Comparison of ENCODE assay signal across 13 mouse cellular contexts in the genomic region with DNA sequence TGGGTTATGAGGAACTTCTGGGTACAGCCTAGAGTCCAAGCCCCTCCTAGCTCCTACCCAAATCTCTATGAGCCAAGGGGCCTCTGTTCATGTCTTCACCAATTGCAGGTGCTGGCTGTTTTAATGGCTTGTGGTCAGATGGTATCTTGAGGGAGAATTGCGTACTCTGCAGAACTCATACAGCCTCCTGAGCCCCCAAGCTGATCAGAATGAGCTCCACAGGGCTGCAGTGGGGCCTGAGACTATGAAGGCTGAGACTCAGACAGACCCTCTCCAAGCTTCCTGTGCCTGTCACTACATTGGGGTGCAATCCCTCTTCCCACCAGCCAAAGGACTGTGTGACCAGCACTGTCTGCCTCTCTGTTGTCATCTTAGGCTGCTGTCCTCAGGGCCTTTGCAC. TPM values are rescaled to one million over a fixed set of nuclear protein-coding genes. Genes with fewer than 3 reads are reported as not detected.
DNase-seq lines count a peak whose midpoint lies in the region; ATAC-seq lines count a peak whose summit lies in the region.
"Had no signal": no experiment of that assay in that cellular context is flagged by ENCODE, and none has a peak within 500 bp of the region (broad histone marks: within the 10 kb centered on the region; RNA-seq: fewer than 3 reads in every experiment).

No protein-coding gene starts in this region.

- no peaks in the 10 kb centered on the region for H3K36me3 ChIP-seq in kidney, embryonic 16.5 days (ENCODE audit: insufficient read depth, low read length)
- H3K36me3 ChIP-seq in embryonic facial prominence, embryonic 14.5 days (ENCODE audit: control insufficient read depth, insufficient read depth, low read length), result no peaks in the 10 kb centered on the region
- no peaks in the 10 kb centered on the region for H3K36me3 ChIP-seq in hindbrain, embryonic 14.5 days (replicated peaks; ENCODE audit: control insufficient read depth, insufficient read depth)
- no peaks in the 10 kb centered on the region for H3K36me3 ChIP-seq in midbrain, embryonic 14.5 days (ENCODE audit: control insufficient read depth, insufficient read depth, low read length)

- H3K4me2 ChIP-seq in kidney, embryonic 16.5 days (replicated peaks; ENCODE audit: low read depth, low read length), result no peak overlapping the region
- no peak overlapping the region for H3K4me2 ChIP-seq in embryonic facial prominence, embryonic 14.5 days (ENCODE audit: low read depth, low read length)
- no peak overlapping the region for H3K4me2 ChIP-seq in hindbrain, embryonic 14.5 days (replicated peaks)
- H3K4me2 ChIP-seq in midbrain, embryonic 14.5 days (ENCODE audit: low read length), result no peak overlapping the region

- intact Hi-C loops in left cerebral cortex, postnatal 10 days (cut with DNase I), result no loop called here

- DNase-seq in kidney, adult 9 months, result no peak
- no peak for DNase-seq in embryonic facial prominence, embryonic 14.5 days (ENCODE audit: low spot score)
- DNase-seq in hindbrain, embryonic 14.5 days (ENCODE audit: low spot score), result no peak
- DNase-seq in midbrain, embryonic 14.5 days, result no peak
- no peak for DNase-seq in left cerebral cortex, postnatal 10 days (ENCODE audit: extremely low spot score in 1 of 2, low spot score in 2 of 2)
- DNase-seq in c-Kit-positive CD71-positive TER-119-positive erythroid progenitor cells, embryonic 14.5 days (ENCODE audit: low spot score), result no peak
- no peak for DNase-seq in cerebellum, adult 9-10 months
- DNase-seq: heart, adult 18-20 months; right cerebral cortex, postnatal 25 days; thymus, postnatal 4 days had no signal

- no peak overlapping the region for H3K9ac ChIP-seq in kidney, embryonic 16.5 days (replicated peaks; ENCODE audit: low read length)
- no peak overlapping the region for H3K9ac ChIP-seq in embryonic facial prominence, embryonic 14.5 days (ENCODE audit: low read depth, low read length)
- no peak overlapping the region for H3K9ac ChIP-seq in hindbrain, embryonic 14.5 days
- no peak overlapping the region for H3K9ac ChIP-seq in midbrain, embryonic 14.5 days (replicated peaks; ENCODE audit: low read length)

- 75% methylated on average over 1 of the region's 1 CpGs for WGBS in kidney, embryonic 16.5 days
- 89% methylated on average over 1 of the region's 1 CpGs for WGBS in embryonic facial prominence, embryonic 14.5 days
- WGBS in hindbrain, embryonic 14.5 days, result 75% methylated on average over 1 of the region's 1 CpGs
- WGBS in midbrain, embryonic 14.5 days, result 92% methylated on average over 1 of the region's 1 CpGs

- peaks cover 50% of the 10 kb centered on the region for H3K4me1 ChIP-seq in kidney, embryonic 16.5 days (ENCODE audit: insufficient read depth, low read length)
- H3K4me1 ChIP-seq in embryonic facial prominence, embryonic 14.5 days (ENCODE audit: control insufficient read depth, insufficient read depth, low read length), result peaks cover 24% of the 10 kb centered on the region
- peaks cover 43% of the 10 kb centered on the region for H3K4me1 ChIP-seq in hindbrain, embryonic 14.5 days (replicated peaks; ENCODE audit: control insufficient read depth, insufficient read depth, low read length)
- H3K4me1 ChIP-seq in midbrain, embryonic 14.5 days (ENCODE audit: control insufficient read depth, insufficient read depth, low read length), result peaks cover 31% of the 10 kb centered on the region

- H3K27me3 ChIP-seq in kidney, embryonic 16.5 days (ENCODE audit: insufficient read depth, low read length), result peaks cover 38% of the 10 kb centered on the region
- peaks cover 3% of the 10 kb centered on the region; the same call in 1 of the 2 replicates for H3K27me3 ChIP-seq in embryonic facial prominence, embryonic 14.5 days (replicated peaks; ENCODE audit: control insufficient read depth, insufficient read depth, low read length)
- H3K27me3 ChIP-seq in hindbrain, embryonic 14.5 days (ENCODE audit: control insufficient read depth, insufficient read depth, low read length), result no peaks in the 10 kb centered on the region
- no peaks in the 10 kb centered on the region for H3K27me3 ChIP-seq in midbrain, embryonic 14.5 days (ENCODE audit: control insufficient read depth, insufficient read depth, low read length)

- H3K4me3 ChIP-seq in kidney, embryonic 16.5 days (ENCODE audit: low read length), result no peak overlapping the region
- H3K4me3 ChIP-seq in embryonic facial prominence, embryonic 14.5 days (ENCODE audit: low read depth, low read length), result no peak overlapping the region
- no peak overlapping the region for H3K4me3 ChIP-seq in hindbrain, embryonic 14.5 days (replicated peaks; ENCODE audit: low read length)
- no peak overlapping the region for H3K4me3 ChIP-seq in midbrain, embryonic 14.5 days (replicated peaks; ENCODE audit: low read depth, low read length)

- no peaks in the 10 kb centered on the region for H3K9me3 ChIP-seq in kidney, embryonic 16.5 days (ENCODE audit: low read length)
- H3K9me3 ChIP-seq in embryonic facial prominence, embryonic 14.5 days (ENCODE audit: control insufficient read depth, low read length), result no peaks in the 10 kb centered on the region
- H3K9me3 ChIP-seq in hindbrain, embryonic 14.5 days (ENCODE audit: control insufficient read depth, low read length), result no peaks in the 10 kb centered on the region
- no peaks in the 10 kb centered on the region for H3K9me3 ChIP-seq in midbrain, embryonic 14.5 days (ENCODE audit: control insufficient read depth, low read length)

- H3K27ac ChIP-seq in kidney, embryonic 16.5 days (ENCODE audit: low read length), result peak overlapping the region; percentile 95
- peak overlapping the region; percentile 98 for H3K27ac ChIP-seq in embryonic facial prominence, embryonic 14.5 days (replicated peaks; ENCODE audit: low read depth, low read length)
- H3K27ac ChIP-seq in hindbrain, embryonic 14.5 days, result peak overlapping the region; percentile 93
- peak overlapping the region; percentile 92 for H3K27ac ChIP-seq in midbrain, embryonic 14.5 days (replicated peaks; ENCODE audit: low read depth, low read length)

- ATAC-seq in kidney, embryonic 16.5 days (ENCODE audit: low FRiP score, low TSS enrichment), result no peak
- ATAC-seq in embryonic facial prominence, embryonic 14.5 days (ENCODE audit: low read depth), result no peak
- no peak for ATAC-seq in hindbrain, embryonic 14.5 days (ENCODE audit: low FRiP score)
- ATAC-seq in midbrain, embryonic 14.5 days (ENCODE audit: low FRiP score, low TSS enrichment), result no peak

RNA-seq across cellular contexts. Expression of gene Pck1, which starts 19.5 kb away (rescaled TPM):
- 35.4 and 38.4 TPM in 2 replicates for polyA plus RNA-seq in kidney, embryonic 16.5 days (2015; fragmentation: Nextera tagmentation; extraction: Ambion mirVana)
- 0.09 and 0.13 TPM in 2 replicates for polyA plus RNA-seq in embryonic facial prominence, embryonic 14.5 days (2014; fragmentation: Nextera tagmentation; extraction: Ambion mirVana)
- polyA plus RNA-seq in hindbrain, embryonic 14.5 days (2014; fragmentation: Nextera tagmentation; extraction: Ambion mirVana), result not detected in 2 replicates
- polyA plus RNA-seq in midbrain, embryonic 14.5 days (2014; fragmentation: Nextera tagmentation; extraction: Ambion mirVana), result not detected in 2 replicates
- total RNA-seq in left cerebral cortex, postnatal 10 days (2021), result not detected
- total RNA-seq: left cerebral cortex, postnatal 4 days had no signal

RNA-seq across cellular contexts. Expression of gene Zbp1, which starts 46.3 kb away (rescaled TPM):
- polyA plus RNA-seq in kidney, embryonic 16.5 days (2015; fragmentation: Nextera tagmentation; extraction: Ambion mirVana), result 0.67 TPM in 1 of 2 replicates, not detected in the other
- polyA plus RNA-seq in embryonic facial prominence, embryonic 14.5 days (2014; fragmentation: Nextera tagmentation; extraction: Ambion mirVana), result 0.54 and 1.4 TPM in 2 replicates
- 0.27 TPM in 1 of 2 replicates, not detected in the other for polyA plus RNA-seq in hindbrain, embryonic 14.5 days (2014; fragmentation: Nextera tagmentation; extraction: Ambion mirVana)
- 1.7 TPM in 1 of 2 replicates, not detected in the other for polyA plus RNA-seq in midbrain, embryonic 14.5 days (2014; fragmentation: Nextera tagmentation; extraction: Ambion mirVana)
- total RNA-seq in left cerebral cortex, postnatal 10 days (2021), result under 1 TPM in 1 of 2 experiments, not detected in 1; 0.12 TPM

RNA-seq across cellular contexts. Expression of gene Ctcfl, which starts 53.1 kb away (rescaled TPM):
- polyA plus RNA-seq in kidney, embryonic 16.5 days (2015; fragmentation: Nextera tagmentation; extraction: Ambion mirVana), result 0.07 and 0.10 TPM in 2 replicates
- 0.06 TPM in 1 of 2 replicates, not detected in the other for polyA plus RNA-seq in embryonic facial prominence, embryonic 14.5 days (2014; fragmentation: Nextera tagmentation; extraction: Ambion mirVana)
- polyA plus RNA-seq in hindbrain, embryonic 14.5 days (2014; fragmentation: Nextera tagmentation; extraction: Ambion mirVana), result 0.05 TPM in 1 of 2 replicates, not detected in the other
- polyA plus RNA-seq in midbrain, embryonic 14.5 days (2014; fragmentation: Nextera tagmentation; extraction: Ambion mirVana), result not detected in 2 replicates
- total RNA-seq in left cerebral cortex, postnatal 10 days (2021), result not detected
- total RNA-seq: CH12.LX; left cerebral cortex, postnatal 4 days had no signal

Comparison
In these comparisons a context has a peak if more than half of its experiments do, and no peak if none do; other contexts are left out.
1. RNA of gene Pck1, which starts 19.5 kb away (polyA plus RNA-seq): 35.4 to 38.4 TPM in kidney, embryonic 16.5 days; 0.09 to 0.13 TPM in embryonic facial prominence, embryonic 14.5 days, not detected in hindbrain, embryonic 14.5 days and not detected in midbrain, embryonic 14.5 days; every median in the first group is over 10 times any median in the second.
2. Peak in every context shown above with its lines, with median percentiles within 50 percentile points of each other: H3K27ac ChIP-seq.